Mouse (Mus musculus) hindbrain, embryonic 13.5 days (tissue): ENCODE measurements around the gene Ccl11. TPM values are rescaled to one million over a fixed set of nuclear protein-coding genes. Genes with fewer than 3 reads are reported as not detected.

Source experiments
- ATAC-seq: fragments of 200-750 bp; cut with Nextera tagmentation; 2 replicates; pipeline ENCODE4 v1.8.0; 2017; ENCODE audit warnings: moderate TSS enrichment; ENCODE audit not compliant: low FRiP score
- H3K27ac ChIP-seq: fragments of 300-500 bp; sonication (generic); 2 replicates; pipeline ENCODE4 v1.5.1; 2015; ENCODE audit warnings: inconsistent platforms, mild to moderate bottlenecking, moderate library complexity
- H3K27me3 ChIP-seq: fragments of 300-500 bp; sonication (generic); 2 replicates; pipeline ENCODE4 v1.6.1; 2015; ENCODE audit warnings: mild to moderate bottlenecking, inconsistent platforms
- H3K36me3 ChIP-seq: fragments of 300-500 bp; sonication (generic); 2 replicates; pipeline ENCODE4 v1.6.1; 2015; ENCODE audit warnings: mild to moderate bottlenecking, inconsistent platforms
- H3K4me1 ChIP-seq: fragments of 300-500 bp; sonication (generic); replicated peaks from 2 replicates; pipeline ENCODE4 v1.6.1; 2015; ENCODE audit warnings: inconsistent platforms
- H3K4me2 ChIP-seq: fragments of 300-500 bp; sonication (generic); 2 replicates; pipeline ENCODE4 v1.6.1; 2015; ENCODE audit warnings: inconsistent platforms, mild to moderate bottlenecking, moderate library complexity
- H3K4me3 ChIP-seq: fragments of 300-500 bp; sonication (generic); 2 replicates; pipeline ENCODE4 v1.5.1; 2015; ENCODE audit warnings: mild to moderate bottlenecking, inconsistent platforms
- H3K9ac ChIP-seq: fragments of 300-500 bp; sonication (generic); 2 replicates; pipeline ENCODE4 v1.6.1; 2015; ENCODE audit warnings: mild to moderate bottlenecking, inconsistent platforms
- H3K9me3 ChIP-seq: fragments of 300-500 bp; sonication (generic); 2 replicates; pipeline ENCODE4 v1.6.1; 2016; ENCODE audit warnings: inconsistent platforms
- WGBS: fragments of 180-500 bp; shearing (Covaris S2); methylation state at CpG from one replicate; pipeline ENCODE4 v1.1.7; 2015; 5-methylcytosine and 5-hydroxymethylcytosine counted together
- polyA plus RNA-seq: library from polyadenylated mRNA; unstranded; fragments of >200 nt; fragmentation: Nextera tagmentation; extraction: Ambion mirVana; gene quantifications from 2 replicates; pipeline ENCODE4 v1.2.1, GENCODE M21; 2015

The Ccl11 gene
- polyA plus RNA-seq, 1 experiment from 2014 or later, result 0.16 TPM

DNA sequence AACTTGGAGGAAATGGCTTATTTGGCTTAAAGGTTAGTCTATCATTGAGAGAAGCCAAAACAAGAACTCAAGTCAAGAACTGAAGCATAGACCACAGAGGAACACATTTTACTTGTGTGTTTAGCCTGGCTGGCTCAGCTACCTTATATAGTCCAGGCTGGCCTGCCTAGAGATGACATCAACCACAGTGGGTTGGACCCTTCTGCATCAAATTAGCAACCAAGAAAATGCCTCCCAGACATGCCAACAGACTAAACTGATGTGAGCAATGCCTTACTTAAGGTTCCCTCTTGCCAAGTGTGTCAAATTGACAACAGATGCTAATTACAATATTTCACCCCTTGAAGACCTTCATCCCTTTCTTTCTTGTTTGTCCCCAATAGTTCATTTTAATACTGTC lies 52.0 kb downstream of the Ccl11 start:
- ATAC-seq, result no peak
- Histone ChIP-seq H3K36me3 (no peaks in the 10 kb centered on the region), H3K4me2 (no peak overlapping the region), H3K27ac (no peak overlapping the region), H3K9me3 (no peaks in the 10 kb centered on the region), H3K27me3 (no peaks in the 10 kb centered on the region), H3K4me3 (no peak overlapping the region), H3K9ac (no peak overlapping the region), H3K4me1 (no peaks in the 10 kb centered on the region)

DNA sequence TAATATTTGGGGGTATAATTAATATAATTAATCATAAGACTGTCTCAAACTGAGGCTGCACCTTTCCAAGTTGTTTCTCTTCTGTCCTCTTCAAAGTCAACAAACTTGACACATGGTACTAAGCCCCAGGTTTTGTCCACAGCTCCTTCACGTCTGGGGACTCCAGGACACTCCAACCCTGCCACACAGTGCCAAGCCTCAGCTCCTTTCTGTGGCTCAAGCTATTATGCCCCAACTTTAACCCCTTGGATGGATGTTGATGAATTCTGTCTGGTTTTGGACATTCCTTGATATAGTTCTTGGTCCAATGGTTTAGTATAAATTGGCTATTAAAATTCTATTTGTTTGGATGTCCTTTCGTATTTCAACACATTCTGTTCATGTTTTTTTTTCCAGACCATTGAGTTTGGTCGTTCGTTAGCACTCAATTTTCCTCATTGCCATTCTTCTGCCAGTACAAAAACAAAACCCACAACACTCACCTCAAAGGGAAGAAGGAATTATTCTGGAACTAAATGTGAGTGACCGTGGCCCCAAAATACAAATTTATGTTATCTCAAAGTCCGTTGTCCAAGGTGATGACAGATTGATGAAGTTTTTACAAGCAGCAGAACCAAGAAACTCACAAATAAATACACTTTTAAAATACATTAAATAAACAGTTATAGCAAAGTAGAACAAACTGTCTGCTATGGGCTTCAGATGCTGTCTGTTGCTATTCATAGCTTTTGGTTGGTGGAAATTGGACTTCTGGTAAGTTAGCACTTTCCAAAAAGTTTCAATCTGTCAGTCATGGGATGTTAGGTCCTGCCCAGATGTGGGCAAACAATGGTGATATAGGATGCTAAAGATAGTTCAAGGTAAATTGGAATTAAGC lies 53.0 kb downstream of the Ccl11 start:
- H3K4me2 ChIP-seq, result no peak overlapping the region
- ATAC-seq, result no peak
- H3K4me3 ChIP-seq, result no peak overlapping the region
- WGBS, result 75% methylated on average over 6 of the region's 6 CpGs
- H3K27ac ChIP-seq, result no peak overlapping the region
- no peaks in the 10 kb centered on the region for H3K4me1 ChIP-seq
- no peak overlapping the region for H3K9ac ChIP-seq
- H3K36me3 ChIP-seq, result no peaks in the 10 kb centered on the region
- H3K27me3 ChIP-seq, result no peaks in the 10 kb centered on the region
- no peaks in the 10 kb centered on the region for H3K9me3 ChIP-seq

Other genes starting within 250 kb of the Ccl11 start
- 0.30 and 0.40 TPM in 2 replicates for gene 5530401A14Rik, start 197.2 kb upstream of the Ccl11 start, polyA plus RNA-seq
- 7.0 and 7.7 TPM in 2 replicates for gene Asic2, start 89.4 kb upstream of the Ccl11 start, polyA plus RNA-seq
- 1.1 and 1.4 TPM in 2 replicates for gene Ccl2, start 22.3 kb upstream of the Ccl11 start, polyA plus RNA-seq
- gene Gm17268, start 19.3 kb upstream of the Ccl11 start, polyA plus RNA-seq, result not detected in 2 replicates
- 0.57 and 1.0 TPM in 2 replicates for gene Ccl7, start 12.1 kb upstream of the Ccl11 start, polyA plus RNA-seq
- gene Ccl12, start 44.0 kb downstream of the Ccl11 start, polyA plus RNA-seq, result 1.1 and 2.0 TPM in 2 replicates
- gene Ccl8, start 57.4 kb downstream of the Ccl11 start, polyA plus RNA-seq, result not detected in 2 replicates
- 0.48 and 0.71 TPM in 2 replicates for gene Ccl1, start 247.9 kb downstream of the Ccl11 start, polyA plus RNA-seq